Mouse (Mus musculus): ENCODE results near the gene Dbnl. TPM values are rescaled to one million over a fixed set of nuclear protein-coding genes. Genes with fewer than 3 reads are reported as not detected.

The Dbnl gene
- polyA plus RNA-seq, 2 experiments, result 31.3 to 35.9 TPM

DNA sequence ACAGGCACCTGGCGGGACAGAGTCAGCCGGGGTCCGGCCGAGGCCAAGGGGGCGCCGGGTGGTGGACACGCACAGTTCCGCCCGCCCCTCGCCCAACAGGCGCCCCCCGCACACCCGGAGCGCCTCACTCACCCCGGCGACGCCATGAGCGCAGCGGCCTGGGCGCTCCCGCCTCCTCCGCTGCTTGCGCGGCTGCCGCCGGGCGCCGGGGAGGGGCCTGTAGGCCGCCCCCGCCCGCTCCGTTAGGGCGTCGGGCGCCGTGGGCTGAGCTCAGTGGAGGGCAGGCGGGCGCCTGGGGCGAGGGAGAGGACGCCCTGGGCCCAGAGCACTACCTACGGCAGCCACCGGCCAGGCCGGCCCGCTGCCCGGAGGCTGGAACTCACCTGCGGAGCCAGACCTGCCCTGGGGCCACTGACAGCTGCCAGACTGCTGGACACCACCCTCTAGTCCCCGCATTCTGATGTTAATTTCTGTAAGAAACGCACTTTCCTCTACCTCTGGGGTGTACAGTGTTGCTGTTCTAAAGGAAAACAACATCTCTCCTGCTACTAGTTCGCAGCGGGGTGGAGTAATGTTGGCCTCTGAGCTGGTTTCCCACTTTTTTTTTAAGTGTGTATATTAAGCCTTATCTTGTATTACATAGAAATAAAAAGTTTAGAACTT lies 47.2 kb upstream of the Dbnl start:
- H3K9ac ChIP-seq (replicated peaks), result peak overlapping the region; percentile 92
- peak overlapping the region; percentile 79 for H3K27ac ChIP-seq
- DNase-seq (ENCODE audit: low read depth in 3 of 3, low spot score in 3 of 3), result peak; percentile 70 to 71 (median 70)
- WGBS (ENCODE audit: insufficient replicate concordance), result under 1% methylated on average over 40 of the region's 50 CpGs
- H3K4me2 ChIP-seq (ENCODE audit: low read depth), result peak overlapping the region; percentile 72
- ATAC-seq (ENCODE audit: insufficient read depth), result peak; percentile 99
- peak overlapping the region; percentile 72 to 74 for H3K4me3 ChIP-seq (ENCODE audit: insufficient read depth in 1 of 2, low read depth in 2 of 2, low read length in 2 of 2)
- H3K9me3 ChIP-seq (ENCODE audit: control insufficient read depth, low read length), result no peaks in the 10 kb centered on the region
- TF ChIP-seq CTCF (IDR thresholded peaks at IDR 0.05; ENCODE audit: low read depth), result no peak
- no peak for TF ChIP-seq EP300 (IDR thresholded peaks at IDR 0.05; ENCODE audit: low read depth)
- peaks cover 6 to 9% of the 10 kb centered on the region in 2 experiments; a peak in 3 of 4 replicates for H3K4me1 ChIP-seq (replicated peaks; ENCODE audit: control insufficient read depth in 2 of 2, insufficient read depth in 2 of 2, low read length in 1 of 2)
- H3K36me3 ChIP-seq (replicated peaks; ENCODE audit: control insufficient read depth, insufficient read depth, low read depth), result no peaks in the 10 kb centered on the region
- H3K27me3 ChIP-seq (ENCODE audit: control insufficient read depth, insufficient read depth, low read length), result no peaks in the 10 kb centered on the region

GRCm38 (mm10) chr11:5742106-5742505 lies 46.2 kb upstream of the Dbnl start:
- no peaks in the 10 kb centered on the region for H3K9me3 ChIP-seq (ENCODE audit: control insufficient read depth, low read length)
- no peaks in the 10 kb centered on the region for H3K36me3 ChIP-seq (replicated peaks; ENCODE audit: control insufficient read depth, insufficient read depth, low read depth)
- TF ChIP-seq EP300 (IDR thresholded peaks at IDR 0.05; ENCODE audit: low read depth), result no peak
- peak; percentile 77 for TF ChIP-seq CTCF (IDR thresholded peaks at IDR 0.05; ENCODE audit: low read depth)
- no peak overlapping the region for H3K4me2 ChIP-seq (ENCODE audit: low read depth)
- DNase-seq (ENCODE audit: low read depth in 3 of 3, low spot score in 3 of 3) (no peak), ATAC-seq (ENCODE audit: insufficient read depth) (no peak)
- no peak overlapping the region for H3K27ac ChIP-seq
- H3K4me3 ChIP-seq (ENCODE audit: insufficient read depth in 1 of 2, low read depth in 2 of 2, low read length in 2 of 2), result no peak overlapping the region
- peaks cover 6 to 9% of the 10 kb centered on the region in 2 experiments; a peak in 3 of 4 replicates for H3K4me1 ChIP-seq (replicated peaks; ENCODE audit: control insufficient read depth in 2 of 2, insufficient read depth in 2 of 2, low read length in 1 of 2)
- H3K27me3 ChIP-seq (ENCODE audit: control insufficient read depth, insufficient read depth, low read length), result no peaks in the 10 kb centered on the region
- WGBS (ENCODE audit: insufficient replicate concordance), result 64% methylated on average over 7 of the region's 7 CpGs
- no peak overlapping the region for H3K9ac ChIP-seq (replicated peaks)

- ATAC-seq (ENCODE audit: insufficient read depth) (no peak), DNase-seq (ENCODE audit: low read depth in 3 of 3, low spot score in 3 of 3) (no peak)
- Histone ChIP-seq H3K9ac (replicated peaks) (no peak overlapping the region), H3K4me1 (replicated peaks; ENCODE audit: control insufficient read depth in 2 of 2, insufficient read depth in 2 of 2, low read length in 1 of 2) (peaks cover 2 to 5% of the 10 kb centered on the region in 2 experiments; a peak in 3 of 4 replicates), H3K27ac (no peak overlapping the region), H3K4me2 (ENCODE audit: low read depth) (no peak overlapping the region), H3K4me3 (ENCODE audit: insufficient read depth in 1 of 2, low read depth in 2 of 2, low read length in 2 of 2) (no peak overlapping the region), H3K36me3 (replicated peaks; ENCODE audit: control insufficient read depth, insufficient read depth, low read depth) (no peaks in the 10 kb centered on the region), H3K9me3 (ENCODE audit: control insufficient read depth, low read length) (no peaks in the 10 kb centered on the region), H3K27me3 (ENCODE audit: control insufficient read depth, insufficient read depth, low read length) (no peaks in the 10 kb centered on the region)
- TF ChIP-seq EP300 (IDR thresholded peaks at IDR 0.05; ENCODE audit: low read depth) (no peak), CTCF (IDR thresholded peaks at IDR 0.05; ENCODE audit: low read depth) (no peak)
- WGBS (ENCODE audit: insufficient replicate concordance), result 65% methylated on average over 2 of the region's 2 CpGs
Observed at GRCm38 (mm10) chr11:5744951-5745350, 43.3 kb upstream of the Dbnl start.

DNA sequence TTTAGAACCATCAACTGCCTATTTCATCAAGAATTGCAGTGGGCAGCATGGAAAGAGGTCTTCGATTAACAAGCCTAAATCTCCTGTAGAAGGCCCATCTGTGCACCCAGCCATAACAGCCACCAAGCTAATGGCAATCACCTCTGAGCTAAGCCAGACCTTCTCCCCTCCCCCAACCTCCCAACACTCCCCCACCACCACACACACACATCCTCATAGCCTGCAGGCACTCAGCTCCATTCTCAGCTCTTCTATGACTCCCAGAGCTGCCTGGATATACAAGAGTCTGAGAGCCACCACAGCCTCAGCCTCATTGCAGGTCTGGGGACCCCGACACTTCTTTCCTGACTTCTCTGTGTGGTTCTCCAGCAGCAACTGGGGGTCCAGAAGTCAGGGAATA lies 34.5 kb upstream of the Dbnl start:
- no peak overlapping the region for H3K27ac ChIP-seq
- 82% methylated on average over 2 of the region's 2 CpGs for WGBS (ENCODE audit: insufficient replicate concordance)
- DNase-seq (ENCODE audit: low read depth in 3 of 3, low spot score in 3 of 3), result no peak
- ATAC-seq (ENCODE audit: insufficient read depth), result no peak
- H3K4me1 ChIP-seq (replicated peaks; ENCODE audit: control insufficient read depth in 2 of 2, insufficient read depth in 2 of 2, low read length in 1 of 2), result no peaks in the 10 kb centered on the region
- no peaks in the 10 kb centered on the region for H3K27me3 ChIP-seq (ENCODE audit: control insufficient read depth, insufficient read depth, low read length)
- no peaks in the 10 kb centered on the region; the same call in 1 of the 2 replicates for H3K9me3 ChIP-seq (ENCODE audit: control insufficient read depth, low read length)
- H3K4me2 ChIP-seq (ENCODE audit: low read depth), result no peak overlapping the region
- H3K4me3 ChIP-seq (ENCODE audit: insufficient read depth in 1 of 2, low read depth in 2 of 2, low read length in 2 of 2), result no peak overlapping the region
- TF ChIP-seq EP300 (IDR thresholded peaks at IDR 0.05; ENCODE audit: low read depth) (no peak), CTCF (IDR thresholded peaks at IDR 0.05; ENCODE audit: low read depth) (no peak)
- H3K9ac ChIP-seq (replicated peaks), result no peak overlapping the region
- no peaks in the 10 kb centered on the region for H3K36me3 ChIP-seq (replicated peaks; ENCODE audit: control insufficient read depth, insufficient read depth, low read depth)

DNA sequence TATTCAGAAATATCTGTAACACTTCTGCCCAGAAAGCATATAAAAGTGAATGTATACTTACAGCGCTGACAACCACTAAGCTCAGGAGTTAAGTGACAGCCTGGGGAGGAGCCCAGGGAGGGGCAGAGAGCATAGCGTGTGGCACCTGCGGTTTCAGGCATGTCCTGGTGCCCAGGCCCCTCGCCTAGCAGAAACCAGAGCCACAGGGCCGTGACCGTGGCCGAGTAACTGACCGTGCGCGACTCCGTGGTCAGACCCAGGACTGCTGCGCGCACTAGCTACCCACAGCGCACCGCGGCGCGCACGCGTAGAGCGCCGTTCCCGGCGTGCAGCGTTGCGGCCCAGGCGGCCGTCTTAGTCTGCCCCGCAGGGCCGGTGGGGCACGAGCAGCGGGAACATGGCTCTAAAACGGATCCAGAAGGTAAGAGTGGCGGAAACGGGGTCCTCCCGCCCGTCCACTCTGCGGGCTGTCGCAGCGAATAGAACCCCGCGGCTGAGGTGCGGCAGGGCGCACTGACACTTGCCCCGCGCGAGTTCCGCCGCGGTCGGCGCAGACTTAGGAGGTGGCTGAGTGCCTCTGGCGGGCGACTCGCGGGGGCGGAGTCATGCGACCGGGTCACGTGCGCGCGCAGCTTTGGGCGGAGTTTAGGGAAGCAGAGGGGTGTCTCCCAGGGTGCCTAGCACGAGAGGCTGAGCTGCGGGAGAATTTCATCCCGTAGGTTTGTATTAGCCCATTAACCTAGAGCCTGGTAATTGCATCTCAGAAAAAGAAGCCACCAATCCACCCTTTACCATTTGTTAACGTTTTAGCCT lies 26.3 kb upstream of the Dbnl start, which contains the start of gene Urgcp:
TSS of gene Urgcp (minus strand) at position 557 of the 813 bp plus-strand sequence.
- no peaks in the 10 kb centered on the region for H3K27me3 ChIP-seq (ENCODE audit: control insufficient read depth, insufficient read depth, low read length)
- H3K4me3 ChIP-seq (ENCODE audit: insufficient read depth in 1 of 2, low read depth in 2 of 2, low read length in 2 of 2), result peak within 1 kb of the TSS; percentile 79 to 81
- peak within 1 kb of the TSS; percentile 65 for H3K27ac ChIP-seq
- H3K9me3 ChIP-seq (ENCODE audit: control insufficient read depth, low read length), result no peaks in the 10 kb centered on the region
- ATAC-seq (ENCODE audit: insufficient read depth) (peak; percentile 99), DNase-seq (ENCODE audit: low read depth in 3 of 3, low spot score in 3 of 3) (peak; percentile 85 to 92 (median 86))
- peaks cover 2 to 4% of the 10 kb centered on the region in 2 experiments; a peak in 2 of 4 replicates for H3K4me1 ChIP-seq (replicated peaks; ENCODE audit: control insufficient read depth in 2 of 2, insufficient read depth in 2 of 2, low read length in 1 of 2)
- H3K4me2 ChIP-seq (ENCODE audit: low read depth), result peak within 1 kb of the TSS; percentile 77
- TF ChIP-seq CTCF (IDR thresholded peaks at IDR 0.05; ENCODE audit: low read depth) (no peak), EP300 (IDR thresholded peaks at IDR 0.05; ENCODE audit: low read depth) (no peak)
- no peaks in the 10 kb centered on the region for H3K36me3 ChIP-seq (replicated peaks; ENCODE audit: control insufficient read depth, insufficient read depth, low read depth)
- peak within 1 kb of the TSS; percentile 81 for H3K9ac ChIP-seq (replicated peaks)
- WGBS (ENCODE audit: insufficient replicate concordance), result under 1% methylated on average over 68 of the region's 68 CpGs
